Mouse (Mus musculus): ENCODE results near the gene Yes1. TPM values are rescaled to one million over a fixed set of nuclear protein-coding genes. Genes with fewer than 3 reads are reported as not detected.
A peak's percentile ranks its signal among the peaks of the same experiment; 100 is the strongest.
"Not testable (repeated sequence)": the region's sequence is repeated elsewhere in the genome, so short reads cannot be mapped to it uniquely, and the experiment has no call there.

Gene Yes1
- polyA plus RNA-seq, 1 experiment from 2014 or later = 25.8 TPM

GRCm38 (mm10) chr5:32713703-32714467 is 102.9 kb downstream of the Yes1 start:
- Histone ChIP-seq H3K36me3 (ENCODE audit: insufficient read depth, low read length) (no peaks in the 10 kb centered on the region), H3K9me3 (replicated peaks; ENCODE audit: low read length) (no peaks in the 10 kb centered on the region), H3K27me3 (ENCODE audit: insufficient read depth, low read length) (no peaks in the 10 kb centered on the region), H3K4me1 (replicated peaks; ENCODE audit: insufficient read depth, low read length) (no peaks in the 10 kb centered on the region), H3K9ac (ENCODE audit: low read depth, low read length) (peak overlapping the region; percentile 69), H3K4me3 (replicated peaks; ENCODE audit: low read depth, low read length) (peak overlapping the region; percentile 56), H3K4me2 (ENCODE audit: low read length) (peak overlapping the region; percentile 67), H3K27ac (peak overlapping the region; percentile 92)
- peak; percentile 77 for TF ChIP-seq CTCF (IDR thresholded peaks at IDR 0.05; ENCODE audit: low read depth)
- under 1% methylated on average over 55 of the region's 55 CpGs for WGBS
- peak; percentile 100 for DNase-seq (ENCODE audit: low spot score)
- ATAC-seq (replicated peaks; ENCODE audit: low FRiP score, low read depth) = peak; percentile 97

DNA sequence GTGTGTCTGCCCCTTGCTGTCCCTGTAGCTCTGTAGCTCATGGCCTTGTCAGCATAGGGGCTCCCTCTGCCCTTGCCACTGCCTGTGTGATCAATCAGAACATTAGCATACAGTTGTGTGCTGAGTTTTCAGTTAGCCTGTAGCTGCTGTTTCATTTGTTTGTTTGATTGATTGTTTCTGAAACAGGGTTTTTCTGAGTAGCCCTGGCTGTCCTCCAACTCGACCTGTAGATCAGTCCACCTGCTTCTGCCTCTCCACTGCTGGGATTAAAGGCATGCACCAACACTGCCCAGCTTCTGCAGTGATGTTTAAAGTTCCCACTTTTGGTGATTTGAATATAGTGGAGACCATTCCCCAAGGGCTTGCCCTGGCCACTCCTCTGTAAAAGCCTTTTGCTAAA is 106.8 kb downstream of the Yes1 start:
- ATAC-seq (replicated peaks; ENCODE audit: low FRiP score, low read depth) = no peak

DNA sequence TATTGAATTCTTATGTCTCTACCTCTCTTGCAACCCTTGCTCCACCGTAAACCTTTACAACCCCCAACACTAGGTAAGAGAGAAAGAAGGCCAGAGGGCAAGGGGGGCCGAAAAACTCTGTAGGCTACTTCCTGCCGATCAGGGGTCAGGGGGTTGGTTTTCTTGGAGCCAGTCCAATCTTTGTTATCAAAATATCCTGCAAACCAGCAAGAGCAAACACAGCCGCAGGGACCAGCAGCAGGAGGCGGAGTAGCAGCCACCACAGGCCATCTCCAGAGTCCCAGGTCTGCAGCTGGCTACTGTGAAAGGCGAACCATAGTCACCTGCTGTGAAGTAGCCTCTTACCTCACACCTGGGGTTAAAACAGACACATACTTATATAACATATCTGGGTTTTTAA is 107.9 kb downstream of the Yes1 start:
- H3K9me3 ChIP-seq (replicated peaks; ENCODE audit: low read length) = no peaks in the 10 kb centered on the region
- H3K4me1 ChIP-seq (replicated peaks; ENCODE audit: insufficient read depth, low read length) = no peaks in the 10 kb centered on the region
- H3K4me2 ChIP-seq (ENCODE audit: low read length) = no peak overlapping the region
- H3K27ac ChIP-seq = no peak overlapping the region
- no peaks in the 10 kb centered on the region for H3K36me3 ChIP-seq (ENCODE audit: insufficient read depth, low read length)
- peak; percentile 11 for DNase-seq (ENCODE audit: low spot score)
- no peaks in the 10 kb centered on the region for H3K27me3 ChIP-seq (ENCODE audit: insufficient read depth, low read length)
- no peak overlapping the region for H3K9ac ChIP-seq (ENCODE audit: low read depth, low read length)
- 32% methylated on average over 6 of the region's 6 CpGs for WGBS
- no peak for ATAC-seq (replicated peaks; ENCODE audit: low FRiP score, low read depth)
- H3K4me3 ChIP-seq (replicated peaks; ENCODE audit: low read depth, low read length) = no peak overlapping the region
- TF ChIP-seq CTCF (IDR thresholded peaks at IDR 0.05; ENCODE audit: low read depth) = no peak

More for the DNA sequence above, 106.8 kb downstream of the Yes1 start:
- DNase-seq (ENCODE audit: low spot score) = no peak
- no peak overlapping the region for H3K27ac ChIP-seq
- H3K27me3 ChIP-seq (ENCODE audit: insufficient read depth, low read length) = no peaks in the 10 kb centered on the region
- no peaks in the 10 kb centered on the region for H3K36me3 ChIP-seq (ENCODE audit: insufficient read depth, low read length)
- no peaks in the 10 kb centered on the region for H3K4me1 ChIP-seq (replicated peaks; ENCODE audit: insufficient read depth, low read length)
- no peak for TF ChIP-seq CTCF (IDR thresholded peaks at IDR 0.05; ENCODE audit: low read depth)
- H3K4me2 ChIP-seq (ENCODE audit: low read length) = no peak overlapping the region
- WGBS = 38% methylated on average over 1 of the region's 1 CpGs
- no peaks in the 10 kb centered on the region for H3K9me3 ChIP-seq (replicated peaks; ENCODE audit: low read length)
- H3K4me3 ChIP-seq (replicated peaks; ENCODE audit: low read depth, low read length) = no peak overlapping the region
- no peak overlapping the region for H3K9ac ChIP-seq (ENCODE audit: low read depth, low read length)

- no peak for TF ChIP-seq CTCF (IDR thresholded peaks at IDR 0.05; ENCODE audit: low read depth)
- ATAC-seq (replicated peaks; ENCODE audit: low FRiP score, low read depth) (no peak), DNase-seq (ENCODE audit: low spot score) (no peak)
- Histone ChIP-seq H3K36me3 (ENCODE audit: insufficient read depth, low read length) (no peaks in the 10 kb centered on the region), H3K4me2 (ENCODE audit: low read length) (no peak overlapping the region), H3K27me3 (ENCODE audit: insufficient read depth, low read length) (no peaks in the 10 kb centered on the region), H3K4me3 (replicated peaks; ENCODE audit: low read depth, low read length) (no peak overlapping the region), H3K27ac (no peak overlapping the region), H3K9ac (ENCODE audit: low read depth, low read length) (no peak overlapping the region), H3K4me1 (replicated peaks; ENCODE audit: insufficient read depth, low read length) (no peaks in the 10 kb centered on the region), H3K9me3 (replicated peaks; ENCODE audit: low read length) (no peaks in the 10 kb centered on the region)
- WGBS = 74% methylated on average over 9 of the region's 9 CpGs
Measured at GRCm38 (mm10) chr5:32720416-32720815, 109.4 kb downstream of the Yes1 start.

DNA sequence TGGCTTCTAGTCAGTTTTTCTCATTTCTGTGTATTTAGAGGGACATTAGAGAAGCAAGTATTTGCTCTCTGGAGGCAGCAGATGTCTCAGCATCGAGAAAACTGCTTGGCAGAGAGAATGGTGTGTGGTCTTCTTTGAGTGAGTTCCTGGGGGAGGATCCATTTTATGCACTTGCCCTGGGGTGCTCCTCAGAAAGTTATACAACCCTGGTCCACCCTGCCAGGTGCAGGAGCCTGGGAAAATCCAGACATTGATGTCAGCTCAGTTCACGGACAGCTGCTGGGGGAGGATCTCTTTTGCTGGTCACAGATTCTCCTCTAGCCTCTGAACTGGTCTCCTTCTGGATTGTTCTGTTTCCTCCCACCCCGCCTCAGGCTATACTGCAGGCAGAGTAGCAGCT is 110.3 kb downstream of the Yes1 start:
- Histone ChIP-seq H3K4me2 (ENCODE audit: low read length) (no peak overlapping the region), H3K27ac (no peak overlapping the region), H3K9ac (ENCODE audit: low read depth, low read length) (no peak overlapping the region), H3K9me3 (replicated peaks; ENCODE audit: low read length) (no peaks in the 10 kb centered on the region), H3K4me1 (replicated peaks; ENCODE audit: insufficient read depth, low read length) (no peaks in the 10 kb centered on the region), H3K27me3 (ENCODE audit: insufficient read depth, low read length) (no peaks in the 10 kb centered on the region), H3K36me3 (ENCODE audit: insufficient read depth, low read length) (no peaks in the 10 kb centered on the region), H3K4me3 (replicated peaks; ENCODE audit: low read depth, low read length) (no peak overlapping the region)
- no peak for TF ChIP-seq CTCF (IDR thresholded peaks at IDR 0.05; ENCODE audit: low read depth)
- DNase-seq (ENCODE audit: low spot score) = no peak
- no peak for ATAC-seq (replicated peaks; ENCODE audit: low FRiP score, low read depth)
- 22% methylated on average over 3 of the region's 3 CpGs for WGBS

DNA sequence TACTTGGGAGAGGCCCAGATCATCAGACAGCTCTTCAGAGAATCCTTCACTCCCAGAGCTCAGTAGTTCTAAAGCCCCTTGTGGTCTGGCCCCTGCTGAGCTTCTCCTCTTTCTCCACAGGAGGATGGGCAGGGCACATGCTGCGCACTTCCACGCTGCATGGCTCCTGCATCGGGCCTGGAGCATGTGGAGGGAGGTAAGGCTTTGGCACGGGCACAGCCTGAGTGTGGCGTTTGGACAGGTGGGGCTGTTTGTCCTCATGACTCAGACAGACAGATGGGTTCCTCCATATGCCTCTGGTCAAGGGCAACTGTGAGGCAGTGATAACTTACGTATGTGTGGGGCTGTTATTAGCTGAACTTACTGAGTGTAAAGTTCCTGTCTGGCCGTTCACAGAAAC is 111.3 kb downstream of the Yes1 start:
- Histone ChIP-seq H3K4me2 (ENCODE audit: low read length) (no peak overlapping the region), H3K9ac (ENCODE audit: low read depth, low read length) (no peak overlapping the region), H3K27me3 (ENCODE audit: insufficient read depth, low read length) (no peaks in the 10 kb centered on the region), H3K27ac (no peak overlapping the region), H3K4me1 (replicated peaks; ENCODE audit: insufficient read depth, low read length) (no peaks in the 10 kb centered on the region), H3K36me3 (ENCODE audit: insufficient read depth, low read length) (no peaks in the 10 kb centered on the region), H3K4me3 (replicated peaks; ENCODE audit: low read depth, low read length) (no peak overlapping the region), H3K9me3 (replicated peaks; ENCODE audit: low read length) (no peaks in the 10 kb centered on the region)
- no peak for ATAC-seq (replicated peaks; ENCODE audit: low FRiP score, low read depth)
- TF ChIP-seq CTCF (IDR thresholded peaks at IDR 0.05; ENCODE audit: low read depth) = no peak
- no peak for DNase-seq (ENCODE audit: low spot score)
- 78% methylated on average over 7 of the region's 7 CpGs for WGBS

DNA sequence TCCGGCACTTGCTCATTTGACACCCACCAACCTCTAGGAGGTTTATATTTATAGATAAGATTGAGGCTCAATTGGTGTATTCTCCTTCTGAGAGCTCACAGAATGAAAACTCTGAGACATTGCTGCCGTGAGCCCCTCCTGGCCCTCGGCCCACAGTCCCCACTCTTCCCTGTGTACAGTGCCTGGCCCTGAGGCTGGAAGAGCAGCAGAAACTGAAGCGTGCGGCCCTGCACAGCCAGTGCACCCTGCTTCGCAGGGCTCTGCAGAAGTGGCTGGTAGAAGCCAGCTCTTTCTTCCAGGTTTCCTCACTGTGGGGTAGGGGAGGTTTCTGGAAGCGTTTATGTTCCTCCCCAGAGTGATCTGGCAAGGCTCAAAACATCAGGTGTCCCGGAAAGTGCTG is 111.7 kb downstream of the Yes1 start:
- not testable (repeated sequence) for DNase-seq (ENCODE audit: low spot score)
- 81% methylated on average over 8 of the region's 8 CpGs for WGBS

More for the DNA sequence above, 111.7 kb downstream of the Yes1 start:
- H3K9ac ChIP-seq (ENCODE audit: low read depth, low read length); H3K27ac ChIP-seq; H3K4me2 ChIP-seq (ENCODE audit: low read length); ATAC-seq (replicated peaks; ENCODE audit: low FRiP score, low read depth); H3K4me1 ChIP-seq (replicated peaks; ENCODE audit: insufficient read depth, low read length); H3K27me3 ChIP-seq (ENCODE audit: insufficient read depth, low read length); H3K4me3 ChIP-seq (replicated peaks; ENCODE audit: low read depth, low read length); H3K36me3 ChIP-seq (ENCODE audit: insufficient read depth, low read length); H3K9me3 ChIP-seq (replicated peaks; ENCODE audit: low read length): not testable (repeated sequence)

Data from kidney, postnatal 0 days (tissue).